Mouse (Mus musculus): Measurements from ENCODE around the gene Ybey. TPM values are rescaled to one million over a fixed set of nuclear protein-coding genes. Genes with fewer than 3 reads are reported as not detected.

Ybey gene
- total RNA-seq, 2 experiments from 2014 or later: 3.1 to 6.5 TPM

DNA sequence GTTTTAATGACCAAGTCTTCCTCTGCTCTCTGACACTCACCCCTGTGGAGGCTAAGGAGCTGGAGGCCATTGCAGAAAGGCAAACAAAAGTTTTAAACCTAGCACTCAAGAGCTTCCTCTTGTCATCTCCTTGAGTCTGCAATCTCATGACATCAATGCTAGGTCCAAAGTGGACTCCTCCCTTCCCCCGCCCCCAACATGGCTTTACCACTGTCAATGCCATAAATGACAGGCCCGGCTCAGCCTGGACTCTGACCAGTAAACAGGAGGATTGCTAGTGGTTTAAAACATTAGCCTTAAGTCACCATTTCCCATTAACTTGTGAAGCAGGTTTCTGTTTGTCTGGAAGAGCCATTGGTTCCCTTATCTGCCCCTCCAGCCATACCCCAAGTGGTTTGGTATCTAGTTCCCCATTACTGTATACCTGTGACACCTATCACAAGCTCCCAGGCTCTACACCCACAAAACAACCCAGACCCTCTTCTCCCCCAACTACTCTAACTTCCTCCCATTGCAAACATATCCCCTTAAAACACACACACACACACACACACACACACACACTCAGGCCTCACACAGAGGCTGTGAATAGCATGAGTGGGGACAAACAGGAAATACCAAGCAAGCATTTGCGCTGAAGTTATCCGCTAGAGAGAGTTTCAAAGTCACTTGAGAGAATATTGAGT lies 22.8 kb downstream of the Ybey start:
- peak; percentile 4 for ATAC-seq (replicated peaks; ENCODE audit: poor library complexity, severe bottlenecking)

DNA sequence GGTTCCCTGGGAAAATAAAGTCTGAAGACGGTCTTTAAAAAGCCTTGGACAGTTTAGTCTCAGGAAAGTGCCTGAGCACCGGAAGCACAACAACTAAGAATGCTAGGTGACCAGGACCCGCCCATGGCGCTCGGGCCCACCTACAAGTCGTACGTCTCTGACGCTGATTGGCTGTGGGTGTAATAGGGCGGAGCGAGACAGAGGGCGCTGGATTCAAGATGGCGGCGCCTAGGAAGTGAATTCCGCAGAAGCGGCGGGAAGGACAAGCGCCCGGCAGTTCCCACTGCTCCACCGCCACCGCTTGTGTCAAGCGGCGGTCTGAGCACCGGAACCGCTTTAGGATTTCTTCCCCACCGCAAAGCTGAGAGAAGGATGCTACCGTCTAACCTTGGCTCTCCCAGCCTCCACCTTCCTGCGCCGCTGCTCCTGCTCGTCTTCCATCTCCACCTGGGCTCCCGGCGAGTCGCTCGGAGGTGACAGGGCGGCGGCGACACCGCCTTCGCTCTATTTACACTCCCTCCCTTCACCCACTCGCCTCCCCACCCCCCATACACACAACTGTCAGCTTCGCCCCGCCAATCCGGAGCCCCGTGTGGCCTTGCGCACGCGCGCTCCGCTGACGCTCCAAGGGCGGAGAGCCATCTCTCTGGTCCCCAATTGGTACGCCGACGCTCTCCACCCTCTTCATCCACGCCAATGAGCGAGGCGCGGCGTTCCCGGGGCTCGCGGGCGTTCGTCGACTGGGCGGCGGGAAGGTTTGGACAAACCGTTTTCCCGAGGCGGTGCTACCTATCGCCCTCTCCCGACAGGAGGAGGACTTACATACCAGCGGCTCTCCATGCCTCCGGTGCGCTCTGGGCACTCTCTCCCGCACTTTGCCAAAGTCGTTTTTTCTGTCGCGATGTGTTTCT lies 26.5 kb downstream of the Ybey start, which contains the start of gene Pcnt:
TSS of gene Pcnt (minus strand) at position 609 of the 911 bp plus-strand sequence.
- ATAC-seq (replicated peaks; ENCODE audit: poor library complexity, severe bottlenecking): peak; percentile 90

DNA sequence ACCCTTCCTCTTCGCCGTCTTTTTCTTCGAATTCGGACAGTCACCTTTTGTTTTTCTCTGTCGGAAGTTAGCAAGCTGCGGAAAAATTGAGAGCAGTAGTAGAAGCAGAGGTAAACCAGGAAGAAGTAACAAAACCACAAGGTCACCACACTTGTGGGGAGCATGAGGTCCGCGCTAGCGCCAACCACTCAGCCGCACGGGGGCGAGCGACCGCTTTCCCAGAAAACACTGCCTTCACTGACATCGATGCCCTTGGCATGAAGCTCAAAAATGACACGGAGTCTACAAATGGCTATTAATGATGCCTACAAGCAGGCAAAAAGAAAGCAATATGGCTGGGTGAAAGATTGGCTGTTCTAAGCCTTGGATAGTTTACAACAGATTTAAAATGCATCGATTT lies 28.6 kb downstream of the Ybey start, which contains the start of gene AC141477.1:
TSS of gene AC141477.1 (minus strand) at position 164 of the 400 bp plus-strand sequence.
- ATAC-seq (replicated peaks; ENCODE audit: poor library complexity, severe bottlenecking): no peak

DNA sequence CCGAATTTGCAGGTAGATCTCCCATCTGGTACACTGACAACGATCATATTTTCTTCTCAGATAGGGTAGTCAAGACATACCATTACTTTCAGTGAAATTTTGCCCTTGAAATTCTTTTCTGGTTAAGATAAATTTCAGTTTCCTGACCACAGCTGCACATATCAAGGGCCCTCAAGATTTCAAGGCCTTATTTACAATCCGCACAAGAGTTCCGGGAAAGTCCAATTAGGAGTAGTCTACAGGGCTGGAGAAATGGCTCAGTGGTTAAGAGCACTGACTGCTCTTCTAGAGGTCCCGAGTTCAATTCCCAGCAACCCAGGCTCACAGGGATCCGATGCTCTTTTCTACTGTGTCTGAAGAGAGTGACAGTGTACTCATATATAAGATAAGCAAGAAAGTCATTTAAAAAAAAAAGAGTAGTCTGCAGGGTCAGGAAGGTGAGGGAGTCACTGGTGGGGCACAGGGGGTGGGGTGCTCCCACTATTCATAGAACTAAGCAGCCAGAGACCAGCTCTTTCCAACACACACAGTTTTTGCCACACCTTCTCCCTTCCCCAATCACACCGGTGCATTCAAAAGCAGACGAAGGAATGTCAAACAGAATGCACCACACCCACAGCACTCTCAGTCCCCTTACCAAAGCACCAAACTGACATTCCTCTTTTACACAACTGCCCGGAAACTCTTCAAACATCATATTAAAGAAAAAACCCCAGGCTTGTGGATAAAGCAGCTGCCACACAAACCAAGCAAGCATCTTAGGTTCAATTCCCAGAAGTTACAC lies 29.6 kb downstream of the Ybey start:
- ATAC-seq (replicated peaks; ENCODE audit: poor library complexity, severe bottlenecking): no peak

DNA sequence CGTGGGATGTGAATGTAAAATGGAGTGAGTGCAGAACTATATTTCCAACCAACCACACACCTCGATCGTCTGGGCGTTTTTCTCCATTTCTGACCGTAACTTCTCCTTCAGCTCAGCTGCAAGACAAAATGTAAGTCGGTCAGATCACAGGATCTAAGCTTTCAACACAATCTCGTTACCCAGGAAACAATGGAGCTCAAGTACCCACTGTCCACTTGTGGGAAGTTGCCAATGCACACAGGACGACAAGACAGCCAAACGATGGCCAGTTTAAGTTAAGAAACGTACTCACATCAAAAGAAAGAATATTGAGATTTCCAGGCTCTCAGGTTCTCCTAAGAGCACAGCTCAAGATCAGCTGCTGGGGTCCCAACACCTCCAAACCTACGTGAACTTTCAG lies 35.0 kb downstream of the Ybey start:
- ATAC-seq (replicated peaks; ENCODE audit: poor library complexity, severe bottlenecking): no peak

DNA sequence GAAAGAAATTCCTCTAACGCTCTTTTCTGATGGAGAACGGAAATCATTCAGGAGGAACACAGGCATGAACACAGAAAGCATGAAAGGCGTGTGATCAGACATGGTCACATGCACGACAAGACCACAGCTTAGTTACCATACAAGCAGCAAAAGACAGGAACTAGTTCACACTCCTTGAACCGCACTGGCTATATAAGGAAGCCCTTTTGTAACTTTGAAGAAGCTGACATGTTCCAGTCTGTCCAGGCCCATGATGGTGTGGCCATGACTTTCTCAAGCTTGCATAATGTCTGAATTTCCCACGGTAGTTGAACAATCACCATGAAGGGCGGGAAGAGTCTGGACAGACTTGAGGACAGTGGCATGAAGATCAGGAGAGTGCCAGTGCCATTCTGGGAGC lies 43.2 kb downstream of the Ybey start:
- peak; percentile 55 for ATAC-seq (replicated peaks; ENCODE audit: poor library complexity, severe bottlenecking)

DNA sequence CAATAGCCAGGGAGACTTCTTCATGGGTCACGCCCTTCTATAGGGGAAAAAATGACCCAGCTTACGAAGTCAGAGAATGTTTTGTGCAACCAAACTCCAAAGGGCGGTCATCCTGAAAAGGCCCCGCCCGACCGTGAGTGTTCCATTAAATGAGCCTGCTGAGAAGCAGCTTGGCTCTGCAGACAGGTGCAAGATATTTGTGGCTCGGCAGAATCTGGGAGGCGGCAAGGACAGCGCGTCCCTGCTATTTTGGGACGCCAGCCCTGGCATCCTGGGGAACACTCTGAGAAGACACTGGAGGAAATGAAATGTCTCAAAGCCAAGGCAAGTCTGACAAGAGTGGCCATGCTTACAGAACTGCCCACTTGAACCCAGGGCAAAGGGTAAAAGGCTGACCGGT lies 52.1 kb downstream of the Ybey start:
- ATAC-seq (replicated peaks; ENCODE audit: poor library complexity, severe bottlenecking): no peak

Other genes with a start within 250 kb of the Ybey start
- gene Prmt2, start 231.2 kb downstream of the Ybey start, total RNA-seq (2014; fragmentation: Nextera tagmentation): 3.5 TPM in 1 of 2 replicates, not detected in the other
- gene Prmt2, start 231.2 kb downstream of the Ybey start, total RNA-seq (2017): 0.41 and 1.5 TPM in 2 replicates
- gene S100b, start 215.3 kb downstream of the Ybey start, total RNA-seq (2014; fragmentation: Nextera tagmentation): not detected in 2 replicates
- gene S100b, start 215.3 kb downstream of the Ybey start, total RNA-seq (2017): not detected in 2 replicates
- 4.4 and 6.6 TPM in 2 replicates for gene Dip2a, start 123.8 kb downstream of the Ybey start, total RNA-seq (2014; fragmentation: Nextera tagmentation)
- gene Dip2a, start 123.8 kb downstream of the Ybey start, total RNA-seq (2017): 1.2 and 2.3 TPM in 2 replicates
- 12.7 TPM in 1 of 2 replicates, not detected in the other for gene AC141477.1, start 28.7 kb downstream of the Ybey start, total RNA-seq (2014; fragmentation: Nextera tagmentation)
- 10.5 TPM in 1 of 2 replicates, not detected in the other for gene AC141477.1, start 28.7 kb downstream of the Ybey start, total RNA-seq (2017)
- gene Pcnt, start 26.3 kb downstream of the Ybey start, total RNA-seq (2014; fragmentation: Nextera tagmentation): 39.5 and 41.9 TPM in 2 replicates
- gene Pcnt, start 26.3 kb downstream of the Ybey start, total RNA-seq (2017): 53.6 and 55.6 TPM in 2 replicates
- not detected in 2 replicates for gene 2610028H24Rik, start 20.0 kb downstream of the Ybey start, total RNA-seq (2014; fragmentation: Nextera tagmentation)
- not detected in 2 replicates for gene 2610028H24Rik, start 20.0 kb downstream of the Ybey start, total RNA-seq (2017)
- 63.4 and 84.6 TPM in 2 replicates for gene Mcm3ap, start 187 bp downstream of the Ybey start, total RNA-seq (2014; fragmentation: Nextera tagmentation)
- gene Mcm3ap, start 187 bp downstream of the Ybey start, total RNA-seq (2017): 50.6 and 60.1 TPM in 2 replicates
- gene Lss, start 62.5 kb upstream of the Ybey start, total RNA-seq (2014; fragmentation: Nextera tagmentation): 1.8 and 13.6 TPM in 2 replicates
- gene Lss, start 62.5 kb upstream of the Ybey start, total RNA-seq (2017): 4.9 and 5.7 TPM in 2 replicates
- gene Spatc1l, start 93.2 kb upstream of the Ybey start, total RNA-seq (2014; fragmentation: Nextera tagmentation): not detected in 2 replicates
- not detected in 2 replicates for gene Spatc1l, start 93.2 kb upstream of the Ybey start, total RNA-seq (2017)
- gene Ftcd, start 106.5 kb upstream of the Ybey start, total RNA-seq (2014; fragmentation: Nextera tagmentation): not detected in 2 replicates
- not detected in 2 replicates for gene Ftcd, start 106.5 kb upstream of the Ybey start, total RNA-seq (2017)
- gene Col6a2, start 154.5 kb upstream of the Ybey start, total RNA-seq (2014; fragmentation: Nextera tagmentation): not detected in 2 replicates
- 0.13 TPM in 1 of 2 replicates, not detected in the other for gene Col6a2, start 154.5 kb upstream of the Ybey start, total RNA-seq (2017)